Mouse (Mus musculus): ENCODE results near the gene Tbata. TPM values are rescaled to one million over a fixed set of nuclear protein-coding genes. Genes with fewer than 3 reads are reported as not detected.

Gene Tbata
- polyA plus RNA-seq, 1 experiment from 2014 or later: not detected

DNA sequence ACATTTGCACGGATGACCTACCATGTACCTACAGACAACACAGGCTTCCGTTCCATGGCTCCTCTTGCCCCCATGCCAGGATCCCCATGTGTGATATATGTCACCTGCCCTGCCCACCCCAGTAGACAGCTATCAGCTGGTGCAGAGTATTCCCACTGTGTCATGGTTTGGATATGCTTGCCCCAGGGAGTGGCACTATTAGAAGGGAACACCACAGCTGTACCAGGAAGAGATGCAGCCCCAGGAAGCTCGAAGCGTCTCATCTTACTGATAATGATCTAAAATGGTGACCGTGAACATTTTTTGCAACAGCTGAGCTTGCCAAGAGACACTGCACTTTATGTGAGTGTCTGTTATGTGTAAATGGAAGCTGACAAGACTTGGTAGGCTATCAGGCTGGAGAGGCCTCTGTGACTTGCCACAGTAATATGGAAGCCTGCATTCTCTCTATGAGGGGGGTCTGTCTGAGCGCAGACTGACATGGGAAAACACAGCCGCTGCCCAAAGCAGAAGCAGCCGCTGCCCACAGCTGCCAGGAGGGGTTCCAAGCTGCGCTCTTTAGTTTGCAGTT, 36.4 kb downstream of the Tbata start:
- Histone ChIP-seq H3K36me3 (ENCODE audit: control insufficient read depth, insufficient read depth, low read length) (no peaks in the 10 kb centered on the region), H3K4me1 (replicated peaks; ENCODE audit: control insufficient read depth, insufficient read depth, low read length) (no peaks in the 10 kb centered on the region; the same call in 1 of the 2 replicates), H3K27ac (ENCODE audit: low read depth, low read length) (no peak overlapping the region), H3K9ac (ENCODE audit: low read length) (no peak overlapping the region), H3K27me3 (ENCODE audit: control insufficient read depth, insufficient read depth, low read length) (0 out of 2 replicates have a peak, but pooled peaks cover 2% of the 10 kb centered on the region), H3K4me3 (ENCODE audit: low read depth, low read length) (no peak overlapping the region), H3K4me2 (ENCODE audit: low read depth, low read length, severe bottlenecking) (no peak overlapping the region), H3K9me3 (ENCODE audit: control insufficient read depth, low read length) (no peaks in the 10 kb centered on the region)
- no peak for ATAC-seq (replicated peaks; ENCODE audit: low FRiP score)
- no peak for DNase-seq (ENCODE audit: low spot score)
- 90% methylated on average over 9 of the region's 9 CpGs for WGBS

DNA sequence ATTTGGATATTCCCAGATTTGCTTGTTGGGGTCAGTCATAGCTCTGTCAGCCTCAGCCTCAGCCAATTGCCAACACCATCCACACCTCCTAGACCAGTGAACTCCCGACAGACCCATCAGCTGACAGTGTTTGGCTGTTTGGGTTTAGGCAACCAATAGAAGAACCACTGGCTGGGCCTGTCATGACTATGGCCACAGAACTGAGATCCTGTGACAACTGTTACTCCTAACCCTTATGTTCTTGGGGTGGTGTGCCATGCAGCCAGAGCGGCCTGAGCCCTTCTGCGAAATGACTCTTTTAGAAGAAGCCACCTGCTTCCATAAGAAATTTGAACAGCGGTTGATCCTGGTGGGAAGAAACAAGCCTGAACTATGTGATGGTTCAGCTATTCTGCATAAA, 39.4 kb downstream of the Tbata start:
- no peak for ATAC-seq (replicated peaks; ENCODE audit: low FRiP score)
- no peaks in the 10 kb centered on the region; the same call in 1 of the 2 replicates for H3K4me1 ChIP-seq (replicated peaks; ENCODE audit: control insufficient read depth, insufficient read depth, low read length)
- 82% methylated on average over 4 of the region's 4 CpGs for WGBS

GRCm38 (mm10) chr10:61211743-61212142, 40.0 kb downstream of the Tbata start:
- Histone ChIP-seq H3K9me3 (ENCODE audit: control insufficient read depth, low read length) (0 out of 2 replicates have a peak, but pooled peaks cover 3% of the 10 kb centered on the region), H3K9ac (ENCODE audit: low read length) (no peak overlapping the region), H3K4me3 (ENCODE audit: low read depth, low read length) (no peak overlapping the region), H3K27ac (ENCODE audit: low read depth, low read length) (no peak overlapping the region), H3K4me2 (ENCODE audit: low read depth, low read length, severe bottlenecking) (no peak overlapping the region), H3K27me3 (ENCODE audit: control insufficient read depth, insufficient read depth, low read length) (0 out of 2 replicates have a peak, but pooled peaks cover 2% of the 10 kb centered on the region), H3K36me3 (ENCODE audit: control insufficient read depth, insufficient read depth, low read length) (no peaks in the 10 kb centered on the region), H3K4me1 (replicated peaks; ENCODE audit: control insufficient read depth, insufficient read depth, low read length) (no peaks in the 10 kb centered on the region; the same call in 1 of the 2 replicates)
- no peak for ATAC-seq (replicated peaks; ENCODE audit: low FRiP score)
- 9% methylated on average over 13 of the region's 13 CpGs for WGBS
- DNase-seq (ENCODE audit: low spot score): peak; percentile 83

More for the DNA sequence above, 39.4 kb downstream of the Tbata start:
- Histone ChIP-seq H3K27me3 (ENCODE audit: control insufficient read depth, insufficient read depth, low read length) (0 out of 2 replicates have a peak, but pooled peaks cover 2% of the 10 kb centered on the region), H3K27ac (ENCODE audit: low read depth, low read length) (no peak overlapping the region), H3K36me3 (ENCODE audit: control insufficient read depth, insufficient read depth, low read length) (no peaks in the 10 kb centered on the region), H3K9ac (ENCODE audit: low read length) (no peak overlapping the region), H3K4me3 (ENCODE audit: low read depth, low read length) (no peak overlapping the region), H3K4me2 (ENCODE audit: low read depth, low read length, severe bottlenecking) (no peak overlapping the region), H3K9me3 (ENCODE audit: control insufficient read depth, low read length) (0 out of 2 replicates have a peak, but pooled peaks cover 3% of the 10 kb centered on the region)
- DNase-seq (ENCODE audit: low spot score): no peak

DNA sequence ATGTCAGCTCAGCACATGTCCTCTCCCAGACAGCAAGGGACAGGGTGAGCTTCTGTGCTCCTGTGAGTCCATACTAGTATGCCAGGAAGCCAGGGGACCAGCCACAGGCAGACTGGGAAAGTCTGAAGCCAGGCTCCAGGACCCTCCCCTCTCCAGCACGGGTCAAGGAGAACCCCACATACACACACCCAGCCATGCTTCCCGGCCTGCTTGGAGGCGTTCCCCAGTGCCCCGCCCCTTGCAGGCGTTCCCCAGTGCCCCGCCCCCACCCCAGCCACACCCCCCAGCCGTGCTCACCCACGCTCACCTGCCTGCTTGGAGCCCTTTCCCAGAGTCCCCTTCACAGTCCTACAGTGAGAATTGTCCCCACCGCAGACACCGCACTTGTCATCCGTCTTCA, 41.1 kb downstream of the Tbata start:
- Histone ChIP-seq H3K4me1 (replicated peaks; ENCODE audit: control insufficient read depth, insufficient read depth, low read length) (no peaks in the 10 kb centered on the region; the same call in 1 of the 2 replicates), H3K27ac (ENCODE audit: low read depth, low read length) (no peak overlapping the region), H3K4me2 (ENCODE audit: low read depth, low read length, severe bottlenecking) (no peak overlapping the region), H3K9me3 (ENCODE audit: control insufficient read depth, low read length) (0 out of 2 replicates have a peak, but pooled peaks cover 3% of the 10 kb centered on the region), H3K4me3 (ENCODE audit: low read depth, low read length) (no peak overlapping the region), H3K36me3 (ENCODE audit: control insufficient read depth, insufficient read depth, low read length) (no peaks in the 10 kb centered on the region), H3K27me3 (ENCODE audit: control insufficient read depth, insufficient read depth, low read length) (0 out of 2 replicates have a peak, but pooled peaks cover 2% of the 10 kb centered on the region), H3K9ac (ENCODE audit: low read length) (no peak overlapping the region)
- 8% methylated on average over 11 of the region's 11 CpGs for WGBS
- no peak for ATAC-seq (replicated peaks; ENCODE audit: low FRiP score)
- DNase-seq (ENCODE audit: low spot score): peak; percentile 62

DNA sequence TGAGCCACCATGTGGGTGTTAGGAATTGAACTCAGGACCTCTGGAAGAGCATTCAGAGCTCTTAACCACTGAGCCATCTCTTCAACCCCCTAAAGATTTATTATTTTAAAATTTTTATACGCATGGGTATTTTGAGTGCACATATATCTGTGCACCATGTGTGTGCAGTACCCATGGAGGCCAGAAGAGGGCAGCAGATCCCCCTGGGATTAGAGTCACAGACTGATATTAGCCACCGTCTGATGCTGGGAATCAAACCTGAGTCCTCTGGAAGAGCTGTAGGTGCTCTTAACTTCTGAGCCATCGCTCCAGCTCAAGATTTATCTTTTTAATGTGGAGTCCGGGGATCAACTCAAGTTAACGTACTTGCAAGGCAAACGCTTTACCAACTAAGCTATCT, 43.9 kb downstream of the Tbata start:
- WGBS: 94% methylated on average over 6 of the region's 6 CpGs
- DNase-seq (ENCODE audit: low spot score): no peak

DNA sequence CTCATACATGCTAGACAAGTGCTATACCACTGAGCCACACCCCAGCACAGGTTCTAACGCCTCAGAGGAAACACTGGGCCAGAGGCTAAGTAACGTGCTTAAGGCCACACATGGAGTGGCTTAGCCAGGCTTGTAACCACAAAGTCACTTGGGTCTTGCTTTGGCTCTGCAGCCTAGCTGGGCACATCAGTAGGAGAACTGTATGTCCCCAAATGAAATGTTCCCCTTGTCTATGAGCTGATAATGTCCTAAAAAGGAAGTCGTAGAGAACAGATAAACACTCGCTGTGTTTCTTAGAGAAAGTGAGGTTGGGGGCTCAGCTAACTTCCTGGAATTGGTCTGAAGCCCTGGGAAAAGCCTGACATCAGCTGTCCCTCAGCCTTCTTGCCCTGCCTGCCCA, 44.4 kb downstream of the Tbata start:
- Histone ChIP-seq H3K36me3 (ENCODE audit: control insufficient read depth, insufficient read depth, low read length) (no peaks in the 10 kb centered on the region), H3K9me3 (ENCODE audit: control insufficient read depth, low read length) (peaks cover 7% of the 10 kb centered on the region; the same call in 1 of the 2 replicates), H3K4me1 (replicated peaks; ENCODE audit: control insufficient read depth, insufficient read depth, low read length) (no peaks in the 10 kb centered on the region; the same call in 1 of the 2 replicates), H3K27ac (ENCODE audit: low read depth, low read length) (no peak overlapping the region), H3K27me3 (ENCODE audit: control insufficient read depth, insufficient read depth, low read length) (0 out of 2 replicates have a peak, but pooled peaks cover 2% of the 10 kb centered on the region), H3K4me3 (ENCODE audit: low read depth, low read length) (no peak overlapping the region), H3K4me2 (ENCODE audit: low read depth, low read length, severe bottlenecking) (no peak overlapping the region), H3K9ac (ENCODE audit: low read length) (no peak overlapping the region)
- 85% methylated on average over 4 of the region's 4 CpGs for WGBS
- no peak for ATAC-seq (replicated peaks; ENCODE audit: low FRiP score)
- DNase-seq (ENCODE audit: low spot score): no peak

More for the DNA sequence above, 43.9 kb downstream of the Tbata start:
- H3K27ac ChIP-seq (ENCODE audit: low read depth, low read length): no peak overlapping the region
- ATAC-seq (replicated peaks; ENCODE audit: low FRiP score): no peak
- no peaks in the 10 kb centered on the region; the same call in 1 of the 2 replicates for H3K4me1 ChIP-seq (replicated peaks; ENCODE audit: control insufficient read depth, insufficient read depth, low read length)
- H3K9me3 ChIP-seq (ENCODE audit: control insufficient read depth, low read length): peaks cover 7% of the 10 kb centered on the region; the same call in 1 of the 2 replicates
- 0 out of 2 replicates have a peak, but pooled peaks cover 2% of the 10 kb centered on the region for H3K27me3 ChIP-seq (ENCODE audit: control insufficient read depth, insufficient read depth, low read length)
- H3K4me3 ChIP-seq (ENCODE audit: low read depth, low read length): no peak overlapping the region
- no peaks in the 10 kb centered on the region for H3K36me3 ChIP-seq (ENCODE audit: control insufficient read depth, insufficient read depth, low read length)
- no peak overlapping the region for H3K9ac ChIP-seq (ENCODE audit: low read length)
- H3K4me2 ChIP-seq (ENCODE audit: low read depth, low read length, severe bottlenecking): no peak overlapping the region

DNA sequence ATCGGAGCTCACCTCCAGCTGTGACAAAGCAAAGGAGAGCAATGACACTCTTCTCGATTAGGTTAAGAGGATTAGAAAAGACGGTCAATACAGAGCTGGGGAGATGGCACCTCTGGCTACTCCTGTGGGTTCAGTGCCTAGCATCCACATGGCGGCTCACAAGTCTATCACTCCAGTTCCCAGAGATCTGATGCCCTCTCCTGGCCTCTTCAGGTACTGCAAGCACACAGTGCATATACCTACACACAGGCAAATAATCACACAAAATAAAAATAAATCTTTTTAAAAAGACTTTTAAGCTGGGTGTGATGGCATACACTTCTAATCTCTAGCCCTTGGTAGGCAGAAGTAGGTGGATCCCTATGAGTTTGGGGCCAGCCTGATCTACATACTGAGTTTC, 47.6 kb downstream of the Tbata start:
- 90% methylated on average over 4 of the region's 4 CpGs for WGBS
- Histone ChIP-seq H3K9me3 (ENCODE audit: control insufficient read depth, low read length) (peaks cover 7% of the 10 kb centered on the region; the same call in 1 of the 2 replicates), H3K27ac (ENCODE audit: low read depth, low read length) (no peak overlapping the region), H3K36me3 (ENCODE audit: control insufficient read depth, insufficient read depth, low read length) (no peaks in the 10 kb centered on the region), H3K4me1 (replicated peaks; ENCODE audit: control insufficient read depth, insufficient read depth, low read length) (no peaks in the 10 kb centered on the region), H3K9ac (ENCODE audit: low read length) (no peak overlapping the region), H3K4me3 (ENCODE audit: low read depth, low read length) (no peak overlapping the region), H3K4me2 (ENCODE audit: low read depth, low read length, severe bottlenecking) (no peak overlapping the region), H3K27me3 (ENCODE audit: control insufficient read depth, insufficient read depth, low read length) (no peaks in the 10 kb centered on the region)
- no peak for DNase-seq (ENCODE audit: low spot score)
- ATAC-seq (replicated peaks; ENCODE audit: low FRiP score): no peak

GRCm38 (mm10) chr10:61225694-61226093, 53.9 kb downstream of the Tbata start:
- ATAC-seq (replicated peaks; ENCODE audit: low FRiP score) (no peak), DNase-seq (ENCODE audit: low spot score) (no peak)
- Histone ChIP-seq H3K4me2 (ENCODE audit: low read depth, low read length, severe bottlenecking) (no peak overlapping the region), H3K4me1 (replicated peaks; ENCODE audit: control insufficient read depth, insufficient read depth, low read length) (no peaks in the 10 kb centered on the region), H3K9ac (ENCODE audit: low read length) (no peak overlapping the region), H3K36me3 (ENCODE audit: control insufficient read depth, insufficient read depth, low read length) (no peaks in the 10 kb centered on the region), H3K27me3 (ENCODE audit: control insufficient read depth, insufficient read depth, low read length) (no peaks in the 10 kb centered on the region), H3K27ac (ENCODE audit: low read depth, low read length) (no peak overlapping the region), H3K4me3 (ENCODE audit: low read depth, low read length) (no peak overlapping the region), H3K9me3 (ENCODE audit: control insufficient read depth, low read length) (no peaks in the 10 kb centered on the region)
- 60% methylated on average over 5 of the region's 5 CpGs for WGBS

Measured in forebrain, embryonic 11.5 days (tissue).